Mouse (Mus musculus) adrenal gland, postnatal 10 days (tissue): ENCODE measurements around the gene Dmrt2. TPM values are rescaled to one million over a fixed set of nuclear protein-coding genes. Genes with fewer than 3 reads are reported as not detected.

Source experiments
- DNase-seq: peaks from one replicate; pipeline ENCODE4 v3.0.0; 2021; ENCODE audit warnings: mixed read lengths
- long read RNA-seq, 2 experiments: library from polyadenylated mRNA; stranded (forward); transcript quantifications; one replicate each; pipeline ENCODE4 v2.0.0; 2021
- total RNA-seq, 2 experiments: library from RNA; stranded (reverse); gene quantifications; 2 replicates each; pipeline ENCODE4 v1.2.3; 2021

Gene Dmrt2
- total RNA-seq: 1 to 10 TPM; 5.6 to 8.0 TPM
- long read RNA-seq, experiment 1, transcript Dmrt2-201 (4 exons, 2,337 nt): major isoform, 11 of 16 reads
- long read RNA-seq, experiment 1, partial matches to known transcripts: 0 of 16 reads
- long read RNA-seq, experiment 1, other reads (novel, unspliced or antisense): 5 of 16 reads
- long read RNA-seq, experiment 2, partial matches to known transcripts: 1 of 7 reads
- long read RNA-seq, experiment 2, other reads (novel, unspliced or antisense): 2 of 7 reads

DNA sequence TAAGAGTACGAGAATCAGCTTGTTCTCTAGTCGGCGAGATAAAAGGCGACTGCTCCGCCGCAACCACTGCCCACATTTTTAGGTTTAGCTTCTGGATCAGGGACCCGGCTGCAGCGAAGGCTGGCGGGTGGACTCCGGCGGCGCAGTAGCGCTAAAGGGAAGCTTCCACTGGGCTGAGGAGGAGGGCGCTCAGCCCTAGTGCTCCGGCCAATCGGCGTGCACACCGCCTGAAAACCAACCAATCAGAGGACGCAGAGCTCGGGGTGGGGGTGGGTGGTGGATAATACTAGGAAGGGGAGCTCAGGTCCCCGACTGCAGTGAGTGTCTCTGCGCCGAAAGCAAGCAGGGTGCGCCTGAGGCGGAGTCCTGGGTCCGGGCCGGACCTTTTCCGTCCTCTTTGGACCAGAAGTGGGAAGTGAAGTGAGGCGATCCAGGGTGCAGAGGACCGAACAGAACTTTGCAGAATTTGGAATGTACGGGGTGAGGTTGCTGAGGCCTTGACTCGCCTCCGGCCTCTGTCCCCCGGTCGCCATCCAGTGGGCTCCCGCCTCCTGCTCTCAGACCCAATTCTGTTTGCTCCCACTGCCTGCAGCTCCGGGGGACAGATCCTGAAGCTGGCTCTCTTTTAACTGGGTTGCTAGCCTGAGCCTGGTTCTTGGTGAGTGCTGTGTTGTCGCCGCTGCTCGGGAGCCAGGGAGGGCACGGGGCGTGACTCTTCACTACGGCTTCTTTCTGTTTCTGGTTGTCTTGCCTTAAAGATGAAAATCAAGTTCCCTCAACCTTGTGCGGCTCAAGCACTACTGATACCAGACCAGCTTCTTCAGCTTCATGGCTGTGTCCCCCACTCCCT is at the start of gene Dmrt2:
TSS of gene Dmrt2 (plus strand) at position 311 of the 850 bp plus-strand sequence.
- peak; percentile 85 for DNase-seq

DNA sequence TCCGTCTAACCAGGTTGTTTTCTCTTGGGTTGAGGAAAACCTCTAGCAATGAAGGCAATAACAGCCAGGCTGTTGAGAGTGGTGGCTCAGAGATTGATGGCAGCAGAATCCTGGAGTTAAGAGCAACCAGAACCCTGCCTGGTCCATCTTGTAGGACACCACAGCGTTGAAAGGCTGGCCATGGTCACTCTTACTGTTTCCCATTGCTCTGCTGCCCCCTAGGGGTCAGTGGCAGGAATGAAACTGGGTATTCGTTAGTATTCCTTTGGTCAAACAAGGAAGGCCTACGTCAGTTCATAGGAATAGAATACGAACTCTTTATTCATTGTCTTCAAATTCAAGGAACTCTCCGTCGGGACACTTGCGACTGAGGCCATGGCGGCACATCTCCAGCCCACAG is 43.7 kb upstream of the Dmrt2 start:
- peak; percentile 80 for DNase-seq

DNA sequence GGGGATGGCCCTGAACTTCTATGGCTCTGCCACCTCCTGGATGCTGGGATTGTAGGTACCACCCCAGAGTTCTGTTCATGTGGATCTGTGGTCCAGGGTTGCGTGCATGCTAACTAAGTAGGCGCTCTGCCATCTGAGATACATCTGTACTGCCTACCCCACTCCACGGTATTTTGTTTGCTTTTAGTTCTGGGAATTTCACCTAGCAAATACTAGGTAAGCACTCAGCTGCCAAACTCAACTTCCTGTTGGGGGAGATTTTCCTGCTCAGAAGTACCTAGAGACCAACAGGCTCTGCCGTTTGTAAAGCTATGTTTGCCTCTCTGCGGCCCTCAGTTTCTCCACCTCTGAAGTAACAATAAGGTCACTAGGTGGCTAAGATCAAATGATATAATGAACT is 37.1 kb upstream of the Dmrt2 start:
- no peak for DNase-seq

DNA sequence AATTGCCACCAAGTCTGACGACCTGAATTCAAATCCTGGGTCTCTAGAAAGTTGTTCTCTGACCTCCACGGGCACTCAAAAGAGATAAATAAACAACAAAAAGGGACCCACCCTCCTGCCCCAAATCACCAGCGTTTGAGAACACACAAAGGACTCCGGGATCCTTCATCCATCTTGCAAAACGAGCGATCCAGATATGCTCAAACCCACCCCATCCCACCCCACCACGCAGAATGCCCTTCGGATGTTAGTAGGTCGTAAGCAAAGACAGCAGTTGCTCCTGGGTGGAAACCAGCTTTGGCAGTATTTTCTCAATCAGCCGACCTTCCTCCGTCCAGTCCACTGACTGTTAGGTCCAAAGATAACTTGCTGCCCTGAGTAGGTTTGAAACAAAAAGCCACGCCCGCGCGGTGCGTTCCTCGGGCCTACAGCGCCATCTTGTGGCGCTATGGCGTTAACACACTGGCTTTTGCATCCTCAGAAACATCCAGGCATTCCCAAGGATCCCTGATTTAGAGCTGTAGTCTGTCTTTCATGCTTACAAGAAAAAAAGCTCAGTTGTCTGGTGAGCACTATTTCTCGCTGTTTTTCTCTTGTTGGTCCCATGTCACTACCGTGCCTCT is 36.5 kb upstream of the Dmrt2 start:
- peak; percentile 80 for DNase-seq

DNA sequence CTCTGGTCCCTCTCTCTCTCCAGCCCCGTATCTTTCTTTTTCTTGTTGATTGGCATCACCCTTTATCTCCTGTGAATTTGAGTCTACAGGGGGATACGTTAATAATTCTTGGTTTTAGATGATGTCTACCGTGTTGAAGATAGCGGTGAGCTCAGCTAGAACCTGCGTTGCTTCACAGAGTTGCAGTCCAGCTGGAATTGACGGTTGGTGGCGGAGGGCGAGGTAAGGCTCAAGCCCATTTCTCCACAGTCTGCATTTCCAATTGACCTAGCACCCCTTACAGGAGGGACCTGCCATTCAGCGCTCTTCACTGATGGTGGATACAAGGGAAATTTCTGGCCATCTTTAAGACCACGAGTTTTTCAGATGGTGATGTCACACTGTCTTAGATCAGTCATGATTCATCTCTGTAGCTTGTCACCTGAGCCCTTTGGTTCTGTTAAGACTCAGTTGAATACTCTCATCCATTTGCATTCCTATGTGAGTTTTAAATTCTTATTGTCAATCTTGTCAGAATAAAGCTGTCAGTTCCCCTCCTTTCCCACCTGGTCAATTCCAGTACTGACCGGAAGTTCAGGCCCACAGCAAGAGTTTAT is 33.3 kb upstream of the Dmrt2 start:
- DNase-seq: no peak

DNA sequence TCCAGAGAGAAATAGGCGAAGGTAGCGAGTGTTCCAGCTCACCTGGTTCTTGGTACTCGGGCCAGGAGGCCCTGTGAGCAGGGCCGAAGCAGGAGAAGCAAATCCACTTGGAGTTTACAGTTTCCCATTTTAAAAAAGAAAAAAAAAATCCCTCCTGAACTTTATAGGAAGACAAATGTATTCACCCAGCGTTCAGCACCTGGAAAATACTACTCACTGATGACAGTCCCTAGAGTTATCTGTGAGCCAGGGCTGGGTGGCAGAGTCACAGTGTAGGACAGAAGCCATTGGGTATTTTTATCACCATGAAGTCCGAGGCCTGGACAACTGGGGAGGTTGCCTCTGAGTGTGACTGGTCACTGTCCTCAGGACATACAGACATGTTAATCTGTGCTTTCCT is 30.4 kb upstream of the Dmrt2 start:
- DNase-seq: no peak

DNA sequence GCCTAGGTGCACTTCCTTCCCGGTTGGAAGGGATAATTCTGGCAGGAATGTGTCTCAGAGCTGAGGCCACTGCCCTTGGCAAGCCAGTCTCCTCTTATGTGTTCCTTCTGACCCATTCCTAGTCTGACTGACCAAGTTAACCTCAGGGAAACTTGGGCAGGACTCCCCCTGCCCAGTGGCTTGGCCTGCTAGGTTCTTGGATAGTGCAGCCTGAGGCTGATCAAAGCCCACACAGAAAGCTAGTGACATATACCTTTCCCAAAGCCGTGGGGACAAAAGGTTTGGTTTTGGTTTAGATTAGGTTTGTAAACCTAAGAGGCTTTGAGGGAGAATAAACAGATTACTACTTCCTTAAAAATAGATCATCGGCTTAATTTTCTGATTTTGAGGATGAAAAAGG is 25.1 kb upstream of the Dmrt2 start:
- no peak for DNase-seq

DNA sequence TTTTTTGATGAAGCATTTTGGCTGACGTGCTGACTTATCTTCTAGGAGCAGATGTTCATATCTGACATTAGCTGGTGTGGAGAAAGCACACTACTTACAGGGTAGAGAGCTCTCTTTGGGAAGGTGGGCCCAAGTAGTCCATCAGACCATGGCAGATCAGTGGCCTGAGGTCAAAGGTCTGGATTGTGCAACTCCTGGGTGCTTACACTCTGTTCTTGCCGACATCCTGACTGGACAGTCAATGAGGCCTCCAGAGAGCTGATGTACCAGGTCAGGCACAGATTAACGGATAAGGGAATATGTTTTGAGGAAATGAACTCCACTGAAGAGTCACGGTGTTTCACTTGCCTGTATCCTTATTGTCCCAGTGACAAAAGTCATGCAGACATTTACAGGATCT is 23.5 kb upstream of the Dmrt2 start:
- no peak for DNase-seq

DNA sequence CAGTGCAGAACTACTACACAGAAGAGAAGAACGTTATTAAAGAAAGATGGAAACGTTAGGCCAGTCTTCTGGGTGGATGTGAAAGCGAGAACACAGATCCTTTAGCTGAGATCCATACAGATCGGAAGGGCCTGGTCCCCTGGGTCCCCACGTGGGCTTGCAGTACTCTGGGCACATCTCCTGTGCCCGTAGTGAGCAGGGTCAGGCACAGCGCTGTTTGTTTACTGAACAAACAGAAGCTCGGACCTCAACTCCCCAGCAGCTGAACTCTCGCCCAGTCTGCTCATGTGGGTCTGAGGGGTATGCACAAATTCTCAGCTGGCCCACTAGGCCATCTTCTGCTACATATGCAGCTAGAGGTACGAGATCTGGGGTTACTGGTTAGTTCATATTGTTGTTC is 21.7 kb upstream of the Dmrt2 start:
- DNase-seq: no peak

DNA sequence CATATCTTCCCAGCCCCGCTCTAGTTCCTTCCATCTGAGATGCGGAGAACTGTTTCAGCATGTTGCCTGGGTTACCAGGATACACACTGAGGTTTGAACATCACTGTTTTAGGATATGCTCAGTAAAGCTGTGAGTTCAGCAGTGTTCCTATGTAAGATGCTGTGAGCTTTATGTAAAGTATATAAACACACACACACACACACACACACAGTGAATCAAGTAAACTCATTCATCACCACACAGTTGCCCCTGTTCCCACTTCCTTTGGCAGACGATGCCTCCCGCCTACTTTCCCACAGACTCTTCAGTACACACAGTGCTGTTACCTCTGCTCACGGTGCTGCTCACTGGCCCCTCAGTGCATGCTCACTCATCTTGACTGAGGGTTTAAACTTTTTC is 19.7 kb upstream of the Dmrt2 start:
- no peak for DNase-seq

DNA sequence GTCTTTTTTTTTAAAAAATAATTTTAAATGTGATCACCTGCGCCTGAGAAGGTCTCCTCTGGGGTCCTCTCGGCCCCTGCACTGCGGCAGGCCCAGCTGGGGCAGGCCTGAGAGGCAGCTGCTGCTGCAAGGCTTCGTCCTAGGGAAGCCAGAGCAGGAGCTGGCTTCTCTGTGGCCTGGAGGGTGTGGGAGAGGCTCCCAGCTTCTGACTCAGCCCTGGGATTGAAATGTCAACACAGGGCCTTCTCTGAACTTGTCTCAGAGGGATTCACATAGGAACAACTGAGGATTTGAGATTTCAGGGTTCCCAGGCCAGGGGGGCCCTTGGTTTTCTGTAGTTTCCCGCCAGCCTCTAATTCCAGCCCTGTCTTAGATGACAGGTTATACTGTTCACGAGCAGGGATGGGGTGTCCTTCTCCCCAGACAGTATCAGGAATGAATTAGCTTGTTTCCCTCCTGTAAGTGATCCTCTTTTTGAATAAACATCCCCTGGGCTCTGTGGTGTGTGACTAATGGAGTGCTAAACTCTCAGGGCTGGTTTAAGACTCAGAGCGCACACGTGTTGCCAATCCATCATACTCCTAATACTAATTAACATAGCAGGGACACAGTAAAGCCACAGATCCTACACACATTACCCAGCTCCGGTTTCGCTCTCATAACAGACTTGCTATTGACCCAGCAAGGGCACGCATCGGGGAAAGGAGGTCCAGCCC is 18.0 kb upstream of the Dmrt2 start:
- no peak for DNase-seq

DNA sequence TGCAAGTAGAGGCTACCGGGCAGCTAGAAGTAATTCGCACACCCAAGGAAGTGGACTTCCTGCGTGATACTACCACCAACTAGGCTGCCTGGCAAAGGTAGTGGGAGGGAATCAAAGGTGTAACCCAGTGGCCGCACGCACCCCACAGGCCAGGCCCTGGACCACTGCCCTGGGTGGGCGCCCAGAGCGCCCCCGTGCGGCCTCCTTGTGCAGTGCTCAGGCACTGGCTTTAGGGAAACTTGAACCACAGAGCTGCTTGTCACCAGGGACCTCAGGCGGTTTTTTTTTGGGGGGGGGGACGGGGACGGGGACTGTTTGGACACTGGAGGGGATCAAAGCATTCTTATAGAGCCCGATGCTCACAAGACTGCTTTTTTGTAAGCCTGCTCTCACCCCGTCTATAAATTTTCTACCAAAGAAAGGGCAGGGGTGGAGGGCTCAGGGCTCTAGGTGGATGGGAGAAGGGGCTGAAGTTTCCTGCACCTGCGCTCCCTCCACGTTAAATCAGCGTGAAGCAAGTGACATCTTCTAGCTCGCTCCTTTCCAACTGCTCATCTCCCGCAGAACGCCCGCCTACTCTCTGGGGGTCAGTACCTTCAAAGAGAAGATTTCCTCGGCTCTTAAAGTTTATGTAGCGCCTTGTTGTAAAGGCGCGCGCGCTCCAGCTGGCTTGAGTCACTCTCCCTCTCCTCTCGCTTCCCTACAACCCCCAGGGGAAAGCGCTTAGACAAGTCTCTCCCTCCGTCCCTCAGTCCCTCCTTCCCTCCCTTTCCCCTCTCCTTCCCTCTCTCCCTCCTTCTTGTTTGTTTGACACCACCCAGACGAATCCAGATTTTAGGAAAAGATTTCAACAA is 6.5 kb upstream of the Dmrt2 start:
- DNase-seq: no peak

DNA sequence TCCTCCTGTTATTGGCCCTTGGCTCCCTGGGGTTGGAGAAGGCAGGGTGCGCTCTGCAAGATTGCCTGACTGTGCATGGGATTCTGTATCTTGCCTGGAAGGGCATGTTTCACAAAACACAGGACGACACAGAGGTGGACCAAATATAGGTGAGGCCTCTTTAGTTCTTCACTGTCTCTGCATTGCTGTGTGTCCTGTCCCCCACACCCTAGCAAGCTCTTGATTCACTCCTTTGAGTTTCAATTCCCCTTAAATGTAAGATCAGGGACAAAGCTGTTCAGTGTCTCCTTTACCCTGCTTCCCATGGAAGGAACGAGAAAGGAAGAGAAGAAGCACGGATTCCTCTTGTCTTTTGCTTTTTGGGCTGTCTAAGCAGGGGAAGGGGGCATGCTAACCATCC is 4.4 kb upstream of the Dmrt2 start:
- DNase-seq: no peak

DNA sequence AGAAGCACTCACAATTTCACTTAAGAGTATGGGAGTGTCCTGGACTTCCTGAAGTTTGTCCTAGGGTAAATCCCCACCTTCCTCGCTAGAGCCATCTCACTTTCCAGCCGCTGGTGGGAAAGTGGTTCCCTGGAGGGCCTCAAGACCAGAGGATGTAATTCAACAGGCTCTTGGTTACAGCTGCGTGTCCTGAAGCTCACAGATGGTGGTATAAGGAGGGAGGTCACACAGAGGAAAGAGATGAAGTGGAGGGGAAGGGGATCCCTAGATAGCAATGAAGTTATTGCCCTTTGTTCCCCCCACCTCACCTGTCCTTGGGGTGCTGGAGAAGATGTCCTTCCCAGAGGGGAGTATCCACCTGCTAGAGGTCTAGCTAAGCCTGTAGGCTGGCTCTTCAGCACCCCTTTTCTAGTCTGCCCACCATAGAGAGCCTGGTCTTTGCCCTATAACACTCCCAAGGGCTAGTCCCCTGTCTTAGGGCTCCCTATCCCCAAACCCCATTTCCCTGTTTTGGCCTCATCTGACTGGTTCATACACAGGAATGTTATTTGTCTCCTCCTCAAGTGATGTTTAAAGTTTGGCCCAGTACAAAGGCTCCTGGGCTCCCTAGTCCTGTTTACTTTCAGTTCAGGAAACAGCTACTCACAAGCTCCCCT is 2.5 kb upstream of the Dmrt2 start:
- no peak for DNase-seq

DNA sequence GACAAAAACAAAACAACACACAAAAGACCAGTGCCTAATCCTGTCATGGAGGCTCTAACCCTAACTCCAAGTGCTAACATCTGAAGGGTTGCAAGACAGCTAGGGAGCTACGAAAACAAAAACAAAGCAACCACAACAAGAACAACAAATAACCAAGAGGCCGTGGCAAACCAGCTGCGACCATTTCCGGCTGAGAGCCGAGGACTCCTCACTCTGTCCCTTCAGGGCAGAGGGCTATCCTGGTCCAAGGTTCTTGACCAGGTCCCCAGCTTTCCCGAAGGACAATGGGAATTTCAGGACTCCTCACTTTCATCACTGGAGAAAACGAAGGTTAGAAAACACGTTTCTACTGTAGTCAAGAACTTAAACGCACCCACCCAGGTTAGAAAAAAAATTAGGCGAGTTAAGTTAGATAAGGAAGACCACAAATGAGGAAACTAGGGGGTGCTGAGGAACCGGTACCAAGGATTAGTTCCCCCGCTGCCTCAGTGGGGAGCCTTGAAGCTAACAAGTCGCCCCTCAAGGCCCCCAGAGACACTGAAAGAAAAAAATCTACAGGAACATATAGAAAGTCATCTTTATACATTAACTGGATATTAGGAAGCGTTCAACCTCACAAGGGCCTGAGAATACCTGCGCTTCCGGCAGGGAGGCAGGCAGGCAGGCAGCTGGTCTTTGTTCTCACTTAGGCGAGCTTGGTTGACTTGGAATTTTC is 1.5 kb upstream of the Dmrt2 start:
- no peak for DNase-seq

DNA sequence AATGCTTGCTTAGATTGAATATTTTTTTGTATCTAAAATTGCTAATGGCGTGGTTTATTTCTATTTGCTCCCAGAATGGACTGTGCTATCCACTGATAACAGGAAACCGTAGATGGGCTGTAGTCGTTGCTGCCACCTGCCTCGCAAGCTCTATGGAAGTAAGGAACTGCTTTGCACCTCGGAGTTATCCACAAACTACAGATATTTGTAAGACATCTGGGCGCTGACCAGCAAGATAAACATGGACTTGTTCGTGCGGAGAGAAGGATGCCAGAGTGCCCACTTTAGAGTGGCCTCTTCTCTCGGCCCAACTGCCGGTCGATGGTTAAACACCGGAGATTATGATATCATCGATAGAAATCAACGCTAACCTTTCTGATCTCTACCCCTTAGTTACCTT is 530 bp upstream of the Dmrt2 start:
- no peak for DNase-seq

DNA sequence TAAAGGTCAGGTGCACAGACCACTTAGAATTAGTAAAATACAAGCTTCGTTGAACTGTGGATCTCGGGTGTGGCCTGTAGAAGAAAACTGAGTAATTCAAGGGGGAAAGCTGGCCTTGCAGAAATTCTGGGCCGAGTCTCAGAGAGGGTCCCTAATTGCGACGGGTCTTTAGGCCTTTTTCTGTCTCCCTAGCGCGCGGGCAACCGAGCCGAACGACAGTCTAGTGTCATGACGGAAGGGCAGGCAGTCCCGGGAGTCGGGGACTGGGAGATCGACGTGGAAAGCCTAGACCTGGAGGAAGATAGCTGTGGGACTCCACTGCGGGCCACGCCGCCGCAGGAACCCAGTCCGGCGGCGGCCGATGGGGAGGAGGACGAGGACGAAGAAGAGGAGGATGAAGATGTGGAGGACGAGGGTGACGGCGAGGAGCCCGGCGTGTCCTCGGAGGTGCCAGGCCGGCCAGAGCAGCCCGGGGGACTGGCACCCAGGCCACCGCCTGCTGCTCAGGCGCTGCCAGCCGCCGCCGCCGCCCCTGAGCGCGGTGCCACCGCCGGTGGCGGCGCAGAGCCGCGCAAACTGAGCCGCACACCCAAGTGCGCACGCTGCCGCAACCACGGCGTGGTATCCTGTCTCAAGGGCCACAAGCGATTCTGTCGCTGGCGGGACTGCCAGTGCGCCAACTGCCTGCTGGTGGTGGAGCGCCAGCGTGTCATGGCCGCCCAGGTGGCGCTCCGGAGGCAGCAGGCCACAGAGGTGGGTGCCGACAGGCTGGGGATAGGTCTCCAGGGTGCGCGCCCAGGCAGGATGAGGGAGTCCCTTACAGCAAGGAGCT is 1.2 kb downstream of the Dmrt2 start:
- DNase-seq: peak; percentile 51

DNA sequence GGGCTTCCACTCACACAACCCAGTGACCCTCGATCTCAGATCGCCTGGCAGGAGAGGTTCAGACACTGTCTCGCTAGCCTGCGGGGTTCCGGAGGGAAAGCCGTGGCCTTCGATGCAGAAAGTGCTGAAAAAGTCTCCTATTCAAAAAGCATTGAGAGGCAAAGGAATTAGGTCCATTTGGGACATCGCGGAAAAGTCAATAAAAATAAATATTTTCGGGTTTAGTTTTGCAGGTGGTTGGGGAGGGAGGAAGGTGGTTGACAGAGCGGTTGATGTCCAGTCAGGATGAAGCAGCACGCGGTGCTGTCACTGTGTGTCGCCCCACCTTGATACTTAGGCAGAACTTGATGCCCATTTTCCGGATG is 1.8 kb downstream of the Dmrt2 start:
- DNase-seq: no peak

DNA sequence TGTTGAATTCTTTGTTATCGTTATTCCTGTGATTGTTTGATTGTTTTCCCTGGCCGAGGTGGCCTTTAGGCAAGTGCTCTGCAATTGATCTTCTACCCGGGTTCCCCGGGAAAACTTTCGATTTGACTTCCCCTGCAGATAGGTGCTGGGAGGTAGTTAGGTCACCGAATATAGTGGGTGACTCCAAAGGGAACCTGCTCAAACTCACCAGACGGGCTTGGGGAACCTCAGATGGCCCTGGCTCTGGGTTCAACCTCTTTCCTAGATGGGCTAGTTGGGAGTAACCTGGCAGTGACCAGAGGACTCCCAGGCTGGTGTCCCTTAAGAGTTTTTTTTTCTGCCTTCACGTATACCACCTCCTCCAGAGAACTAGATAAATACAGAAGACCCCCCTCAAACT is 2.5 kb downstream of the Dmrt2 start:
- no peak for DNase-seq
